Mouse (Mus musculus) subcutaneous adipose tissue, adult 2 months (tissue): ENCODE results near the gene Klk1b4. TPM values are rescaled to one million over a fixed set of nuclear protein-coding genes. Genes with fewer than 3 reads are reported as not detected.

Source experiments
- polyA plus RNA-seq: library from polyadenylated mRNA; depleted of rRNA; stranded (reverse); fragments of >200 nt; gene quantifications from 2 replicates; pipeline ENCODE4 v1.2.3, GENCODE M21; 2012; ENCODE audit warnings: low replicate concordance; rRNA removed

Klk1b4 gene
- polyA plus RNA-seq: not detected in 2 replicates

GRCm38 (mm10) chr7:44207135-44207534 is at the start of gene Klk1b4:
Gene Klk1b4 (plus strand): TSS chr7:44207435.

GRCm38 (mm10) chr7:44187936-44188335 is 19.3 kb upstream of the Klk1b4 start, which contains the start of gene Klk1b24:
Gene Klk1b24 (plus strand): TSS chr7:44188236.

DNA sequence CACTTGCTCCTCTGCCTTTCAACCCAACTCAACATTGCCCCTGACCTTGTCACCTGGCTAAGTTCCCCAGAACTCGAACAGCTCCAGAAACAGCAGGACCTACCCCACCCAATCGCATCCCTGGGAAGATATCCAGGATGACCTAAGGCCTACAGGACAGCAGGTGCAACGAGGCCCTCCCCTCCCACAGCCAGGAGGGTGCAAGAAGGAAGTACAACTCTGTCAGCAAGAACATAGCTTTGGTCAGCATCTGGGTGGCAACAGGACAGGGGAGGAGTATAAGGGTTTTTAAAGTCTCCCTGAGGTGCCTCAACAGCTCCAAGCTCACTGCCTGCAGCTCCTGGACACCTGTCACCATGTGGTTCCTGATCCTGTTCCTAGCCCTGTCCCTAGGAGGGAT is 9.3 kb upstream of the Klk1b4 start, which contains the start of gene Klk1b3:
Gene Klk1b3 (plus strand): TSS at position 301 of the 400 bp plus-strand sequence.

GRCm38 (mm10) chr7:44215645-44216044 is 8.4 kb downstream of the Klk1b4 start, which contains the start of gene Klk1b5:
Gene Klk1b5 (plus strand): TSS chr7:44215945.

GRCm38 (mm10) chr7:44225076-44225475 is 17.8 kb downstream of the Klk1b4 start, which contains the start of gene Klk1:
Gene Klk1 (plus strand): TSS chr7:44225360.

DNA sequence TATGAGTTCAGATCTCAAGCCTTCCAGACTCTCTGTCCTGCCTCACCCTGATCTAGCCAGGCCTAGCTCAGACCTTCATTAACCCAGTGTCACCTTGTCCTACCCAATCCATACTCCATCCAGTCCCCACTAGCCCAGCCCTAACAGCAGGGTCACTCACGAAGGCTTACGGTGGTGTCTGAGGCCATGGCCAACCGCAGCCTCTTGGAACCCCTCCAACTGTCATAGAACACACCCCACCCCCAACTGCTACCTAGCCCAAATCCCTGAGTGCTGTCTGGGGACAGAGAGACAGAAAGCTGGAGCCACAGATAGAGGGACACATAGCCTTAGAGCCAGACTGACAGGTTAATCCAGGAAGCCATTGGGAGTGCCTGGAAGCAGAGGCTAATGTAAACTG is 28.7 kb downstream of the Klk1b4 start, which contains the start of gene Gm36864:
Gene Gm36864 (plus strand): TSS at position 269 of the 400 bp plus-strand sequence.

GRCm38 (mm10) chr7:44246055-44246983 is 39.1 kb downstream of the Klk1b4 start, which contains the start of the genes 1700028J19Rik and 2410002F23Rik:
Gene 1700028J19Rik (minus strand): TSS chr7:44246695.
Gene 2410002F23Rik (plus strand): TSS chr7:44246722.

GRCm38 (mm10) chr7:44257278-44257677 is 50.0 kb downstream of the Klk1b4 start, which contains the start of gene Acp4:
Gene Acp4 (minus strand): TSS chr7:44257378.

DNA sequence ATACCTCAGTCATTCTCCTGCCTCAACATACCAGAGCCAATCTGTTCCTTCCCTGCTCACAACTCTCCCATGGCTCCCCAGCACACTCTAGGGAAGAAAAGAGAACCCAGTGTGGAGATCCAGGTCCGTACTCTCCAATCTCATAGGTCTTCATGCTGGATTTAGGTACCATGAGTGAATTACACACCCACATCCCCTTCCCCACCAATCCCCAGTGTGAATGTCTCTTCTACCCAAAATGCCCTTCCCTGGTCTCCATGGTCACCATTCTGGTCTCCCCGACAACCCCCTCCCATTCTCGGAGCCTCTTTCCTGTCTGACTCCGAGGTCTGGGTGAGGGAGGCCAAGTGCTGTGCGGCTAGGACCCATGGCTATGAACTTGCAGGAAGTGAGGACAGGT is 53.9 kb downstream of the Klk1b4 start, which contains the start of gene Gm15517:
Gene Gm15517 (plus strand): TSS at position 301 of the 400 bp plus-strand sequence.

Other genes starting within 250 kb of the Klk1b4 start
- gene Klk1b1, start 240.7 kb upstream of the Klk1b4 start, polyA plus RNA-seq: not detected in 2 replicates
- not detected in 2 replicates for gene Klk1b9, start 231.4 kb upstream of the Klk1b4 start, polyA plus RNA-seq
- not detected in 2 replicates for gene Klk1b11, start 211.6 kb upstream of the Klk1b4 start, polyA plus RNA-seq
- gene Klk1b26, start 195.3 kb upstream of the Klk1b4 start, polyA plus RNA-seq: not detected in 2 replicates
- 0.19 and 0.28 TPM in 2 replicates for gene Klk1b27, start 155.1 kb upstream of the Klk1b4 start, polyA plus RNA-seq
- not detected in 2 replicates for gene Klk1b21, start 105.1 kb upstream of the Klk1b4 start, polyA plus RNA-seq
- gene Klk1b22, start 94.8 kb upstream of the Klk1b4 start, polyA plus RNA-seq: not detected in 2 replicates
- not detected in 2 replicates for gene Klk1b16, start 70.7 kb upstream of the Klk1b4 start, polyA plus RNA-seq
- not detected in 2 replicates for gene Klk1b24, start 19.2 kb upstream of the Klk1b4 start, polyA plus RNA-seq
- not detected in 2 replicates for gene Klk1b3, start 9.2 kb upstream of the Klk1b4 start, polyA plus RNA-seq
- gene Klk1b5, start 8.5 kb downstream of the Klk1b4 start, polyA plus RNA-seq: not detected in 2 replicates
- gene Klk1, start 17.9 kb downstream of the Klk1b4 start, polyA plus RNA-seq: 0.50 and 2.1 TPM in 2 replicates
- gene Gm36864, start 28.7 kb downstream of the Klk1b4 start, polyA plus RNA-seq: not detected in 2 replicates
- 1.2 and 1.4 TPM in 2 replicates for gene 1700028J19Rik, start 39.3 kb downstream of the Klk1b4 start, polyA plus RNA-seq
- 57.6 and 167 TPM in 2 replicates for gene 2410002F23Rik, start 39.3 kb downstream of the Klk1b4 start, polyA plus RNA-seq
- gene Acp4, start 49.9 kb downstream of the Klk1b4 start, polyA plus RNA-seq: not detected in 2 replicates
- gene Gm15517, start 54.0 kb downstream of the Klk1b4 start, polyA plus RNA-seq: 1.4 TPM in 1 of 2 replicates, not detected in the other
- gene Clec11a, start 99.5 kb downstream of the Klk1b4 start, polyA plus RNA-seq: 5.1 and 8.4 TPM in 2 replicates
- gene Shank1, start 102.8 kb downstream of the Klk1b4 start, polyA plus RNA-seq: 0.39 and 2.3 TPM in 2 replicates
- 4.7 and 5.8 TPM in 2 replicates for gene Syt3, start 176.7 kb downstream of the Klk1b4 start, polyA plus RNA-seq
- gene 1700008O03Rik, start 178.4 kb downstream of the Klk1b4 start, polyA plus RNA-seq: 0.24 and 1.2 TPM in 2 replicates
- 0.97 and 19.6 TPM in 2 replicates for gene Lrrc4b, start 221.6 kb downstream of the Klk1b4 start, polyA plus RNA-seq